Mouse (Mus musculus) mature B cell (primary cell): ENCODE data around the gene Uqcrc2.

Source experiments
- in situ Hi-C: fragments of 300-500 bp; cut with MboI; formaldehyde crosslinking; loops from 2 replicates; pipeline ENCODE4 v1.14.3; 2019

Uqcrc2 gene

DNA sequence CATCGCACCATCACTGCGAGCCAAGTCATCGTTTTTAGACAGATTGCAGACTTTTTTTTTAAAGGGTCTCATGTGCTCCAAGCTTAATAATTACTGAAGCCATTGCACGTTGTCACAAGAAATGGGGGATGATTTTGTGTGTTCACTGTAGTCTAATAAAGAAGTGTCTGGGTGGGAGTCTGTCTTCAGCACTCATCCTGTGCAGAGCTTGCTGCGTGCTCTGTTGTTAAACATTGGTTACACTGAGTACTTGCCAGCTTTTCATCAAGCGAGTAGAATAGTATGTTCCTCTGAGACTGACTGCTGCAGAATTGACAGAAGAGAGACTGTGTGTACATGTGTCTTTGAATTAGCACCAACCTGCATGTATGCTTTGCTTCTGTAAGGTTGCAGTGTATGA is 50.3 kb downstream of the Uqcrc2 start:
- in situ Hi-C loops = no loop called here

DNA sequence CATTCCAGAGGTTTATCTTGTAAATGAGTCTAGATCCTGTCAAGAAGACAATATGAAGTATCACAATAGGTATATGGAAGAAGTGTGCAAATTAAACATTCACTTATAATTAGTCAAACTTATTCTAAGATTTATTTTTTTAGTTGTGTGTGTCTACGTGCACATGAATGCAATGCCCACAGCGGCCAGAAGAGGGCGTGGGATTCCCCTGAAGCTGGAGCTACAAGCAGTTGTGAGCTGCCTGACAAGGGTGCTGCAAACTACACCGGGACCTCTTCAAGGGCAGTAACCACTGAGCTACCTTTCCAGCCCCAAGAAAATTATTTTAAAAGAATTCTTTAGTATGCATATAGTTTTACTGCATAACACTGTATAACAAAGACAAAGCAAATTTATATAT is 55.7 kb downstream of the Uqcrc2 start:
- in situ Hi-C loops = no loop called here

DNA sequence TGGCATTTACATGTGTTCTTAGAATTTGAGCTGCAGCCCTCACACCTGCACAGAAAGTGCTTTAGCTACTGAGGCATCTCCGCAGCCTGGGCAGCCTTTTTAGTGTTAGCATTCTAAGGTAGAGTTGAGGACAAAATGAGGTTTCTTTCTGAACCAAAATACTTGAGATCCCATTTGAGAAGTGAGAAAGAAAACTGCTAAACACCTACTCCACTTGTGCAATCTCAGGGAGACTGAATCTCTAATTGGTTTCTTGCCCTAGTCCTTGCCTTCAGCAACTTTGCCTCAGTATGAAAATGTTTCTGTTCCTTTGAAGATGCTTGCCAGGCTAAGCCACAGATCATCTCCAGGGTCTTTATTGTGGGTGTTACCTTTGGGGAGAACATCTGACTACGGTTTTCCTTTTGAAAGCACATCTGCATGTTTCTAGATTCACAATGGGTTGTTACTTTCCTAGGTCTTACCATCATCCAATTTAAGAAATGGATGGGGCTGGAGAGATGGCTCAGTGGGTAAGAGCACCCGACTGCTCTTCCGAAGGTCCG is 58.9 kb downstream of the Uqcrc2 start:
- in situ Hi-C loops = no loop called here

DNA sequence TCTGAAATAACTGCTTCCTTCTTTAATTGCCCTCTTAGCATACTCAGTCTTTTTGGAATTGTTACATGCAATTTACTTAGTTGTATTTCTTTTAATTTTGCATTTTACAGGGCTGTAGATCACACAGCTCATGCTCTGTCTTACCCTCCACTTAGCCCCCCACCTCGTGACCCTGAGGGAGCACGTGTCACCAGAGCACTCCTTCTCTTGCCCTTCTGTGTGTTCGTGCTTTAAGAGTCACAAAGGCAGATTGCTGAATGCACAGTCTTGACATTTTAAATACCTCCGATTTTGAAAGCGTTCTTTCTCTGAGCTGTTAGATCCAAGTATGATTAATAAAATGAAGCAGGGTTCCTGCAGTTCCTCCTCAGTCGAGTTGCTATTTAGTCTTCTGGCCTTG is 60.2 kb downstream of the Uqcrc2 start:
- in situ Hi-C loops = no loop called here

DNA sequence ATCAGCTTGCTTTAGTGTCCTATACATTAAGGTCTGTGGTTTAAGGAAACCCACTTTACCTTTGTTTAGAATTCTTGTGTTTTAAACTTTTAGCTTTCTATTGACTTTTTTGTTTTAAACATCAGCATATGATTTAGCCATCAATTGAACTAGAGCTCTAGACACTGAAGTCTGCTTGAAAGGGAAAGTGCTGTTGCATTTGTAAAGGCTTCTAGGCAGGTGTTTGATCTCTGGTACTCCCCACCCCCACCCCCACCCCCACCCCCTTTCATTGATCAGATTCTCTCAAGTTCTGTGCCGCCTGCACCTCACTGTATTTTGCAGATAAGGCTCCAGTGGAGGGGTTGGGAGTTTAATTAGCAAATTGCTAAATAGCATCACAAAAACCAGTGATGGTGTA is 60.7 kb downstream of the Uqcrc2 start:
- in situ Hi-C loops = no loop called here

DNA sequence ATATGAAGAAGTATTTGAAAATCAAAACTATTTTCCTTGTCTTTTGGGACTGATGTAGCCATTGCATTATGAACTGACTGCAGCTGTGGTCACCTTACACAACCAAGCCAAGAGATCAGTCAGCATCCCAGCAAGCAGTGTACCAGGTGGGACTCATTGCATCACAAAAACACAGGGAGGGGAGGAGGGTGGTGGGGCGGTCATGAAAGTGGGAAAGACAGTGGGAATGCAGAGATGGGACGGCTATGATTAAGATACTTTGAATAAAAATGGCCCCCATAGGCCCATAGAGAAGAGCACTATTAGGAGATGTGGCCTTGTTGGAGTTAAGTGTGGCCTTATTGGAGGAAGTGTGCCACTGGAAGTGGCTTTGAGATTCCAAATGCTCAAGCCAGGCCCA is 61.4 kb downstream of the Uqcrc2 start:
- in situ Hi-C loops = no loop called here

DNA sequence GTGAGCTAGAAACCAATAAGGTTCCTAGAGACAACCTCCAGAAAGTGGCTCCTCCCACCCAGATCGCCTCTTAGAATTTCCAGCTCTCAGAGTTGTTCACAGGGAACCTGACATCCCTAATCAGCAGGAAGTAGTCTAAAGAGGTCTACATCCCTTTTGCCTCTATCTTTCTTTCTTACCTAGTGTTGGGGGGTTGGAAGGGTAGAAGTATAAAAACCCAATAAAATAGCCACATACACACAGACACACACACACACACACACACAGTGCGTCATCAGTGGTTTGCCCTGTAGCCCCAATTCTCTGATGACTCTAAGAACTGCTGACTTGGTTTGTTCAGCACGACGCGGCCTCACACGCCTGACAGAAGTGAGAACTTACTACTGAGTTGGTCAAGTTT is 64.6 kb downstream of the Uqcrc2 start:
- in situ Hi-C loops = no loop called here

DNA sequence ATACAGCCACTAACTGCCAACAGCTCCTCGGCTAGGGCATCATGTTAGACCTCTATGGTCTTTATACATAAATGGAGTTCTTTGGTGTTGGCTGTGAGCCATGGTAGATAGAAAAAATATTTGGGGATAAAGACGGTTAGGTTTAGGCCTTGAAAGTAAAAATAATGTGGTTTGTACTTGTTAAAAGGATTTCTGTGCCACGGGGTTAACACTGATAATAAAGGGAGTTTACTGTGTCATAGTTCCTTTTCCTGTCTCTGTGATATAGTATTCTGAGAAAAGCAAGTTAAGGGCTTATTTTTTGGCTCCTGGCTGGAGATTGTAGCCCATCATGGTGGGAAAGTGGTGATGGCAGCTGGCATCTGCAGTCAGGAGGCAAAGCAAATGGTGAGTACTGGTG is 68.9 kb downstream of the Uqcrc2 start:
- in situ Hi-C loops = no loop called here
